Mouse (Mus musculus): ENCODE measurements at regions not wholly inside any gene's neighbourhood (a gene's known extent, or its start where the extent isn't known, plus 50 kb on each side); places are given as distances from the start of the nearest gene placed in this dataset.

GRCm38 (mm10) chr8:11999736-12000458 lies 159.6 kb downstream of the Tex29 start:
- peak; percentile 70 for TF ChIP-seq CTCF (IDR thresholded peaks at IDR 0.05; ENCODE audit: low read depth, low read length)
- no peak for TF ChIP-seq POLR2A (IDR thresholded peaks at IDR 0.05; ENCODE audit: extremely low read depth, insufficient read depth, low read length)
